29 mouse cellular contexts compared by ENCODE assay signal in genomic region chr2:147269171-147269570, GRCm38 (mm10).
DNase-seq lines count a peak whose midpoint lies in the region; ATAC-seq lines count a peak whose summit lies in the region.
"Had no signal": no experiment of that assay in that cellular context is flagged by ENCODE, and none has a peak within 500 bp of the region (broad histone marks: within the 10 kb centered on the region; RNA-seq: fewer than 3 reads in every experiment).

No protein-coding gene starts in this region.

- whole genome bisulfite sequencing in heart, embryonic 10.5 days: 79% methylated on average over 1 of the region's 1 CpGs
- WGBS in midbrain, embryonic 11.5 days: 74% methylated on average over 1 of the region's 1 CpGs
- 74% methylated on average over 1 of the region's 1 CpGs for WGBS in midbrain, embryonic 14.5 days

- no peaks in the 10 kb centered on the region for H3K27me3 ChIP-seq in heart, embryonic 10.5 days (ENCODE audit: insufficient read depth, poor library complexity, severe bottlenecking)
- H3K27me3 ChIP-seq in midbrain, embryonic 11.5 days (ENCODE audit: control insufficient read depth, insufficient read depth, low read length): no peaks in the 10 kb centered on the region
- no peaks in the 10 kb centered on the region for H3K27me3 ChIP-seq in midbrain, embryonic 14.5 days (ENCODE audit: control insufficient read depth, insufficient read depth, low read length)
- H3K27me3 ChIP-seq: embryonic facial prominence, embryonic 13.5 days; forebrain, embryonic 12.5 days; hindbrain, embryonic 15.5 days; kidney, embryonic 15.5 days; limb, embryonic 15.5 days; midbrain, embryonic 15.5 days; stomach, embryonic 15.5 days had no signal

- no peak overlapping the region for H3K4me3 ChIP-seq in heart, embryonic 10.5 days
- no peak overlapping the region for H3K4me3 ChIP-seq in midbrain, embryonic 11.5 days (ENCODE audit: low read depth, low read length)
- no peak overlapping the region for H3K4me3 ChIP-seq in midbrain, embryonic 14.5 days (replicated peaks; ENCODE audit: low read depth, low read length)
- H3K4me3 ChIP-seq: embryonic facial prominence, embryonic 13.5 days; erythroblast, embryonic 14.5 days; forebrain, embryonic 12.5 days; hindbrain, embryonic 15.5 days; kidney, embryonic 15.5 days; limb, embryonic 10.5 days; limb, embryonic 15.5 days; midbrain, embryonic 15.5 days; stomach, embryonic 15.5 days had no signal

- DNase-seq in heart, embryonic 10.5 days (ENCODE audit: low spot score): peak; percentile 24
- DNase-seq in heart, adult 18-20 months: no peak
- DNase-seq in midbrain, embryonic 11.5 days (ENCODE audit: low spot score, missing footprints): peak; percentile 51
- no peak for DNase-seq in midbrain, embryonic 14.5 days
- DNase-seq in lung, postnatal 10 days: peak; percentile 6
- DNase-seq in cerebellum, postnatal 4 days (ENCODE audit: low spot score in 2 of 2): no peak
- DNase-seq: adrenal gland, adult 8-10 months; B cell, adult 2 months; cerebellum, adult 8-10 months; cerebellum, postnatal 25 days; embryo, embryonic 11 days; gastrocnemius, postnatal 10 days; heart, postnatal 36 days; kidney, adult 18-20 months; kidney, postnatal 36 days; layer of hippocampus, postnatal 36 days; right cerebral cortex, postnatal 25 days had no signal

- H3K4me2 ChIP-seq in midbrain, embryonic 11.5 days: no peak overlapping the region
- no peak overlapping the region for H3K4me2 ChIP-seq in midbrain, embryonic 14.5 days (ENCODE audit: low read length)
- H3K4me2 ChIP-seq: embryonic facial prominence, embryonic 13.5 days; forebrain, embryonic 12.5 days; heart, embryonic 11.5 days; hindbrain, embryonic 15.5 days; kidney, embryonic 15.5 days; limb, embryonic 15.5 days; midbrain, embryonic 15.5 days; stomach, embryonic 15.5 days had no signal

- no peak for ATAC-seq in midbrain, embryonic 11.5 days (ENCODE audit: low FRiP score)
- ATAC-seq in midbrain, embryonic 14.5 days (ENCODE audit: low FRiP score, low TSS enrichment): no peak
- no peak for ATAC-seq in erythroid progenitor cell, adult 5-6 weeks (replicated peaks; ENCODE audit: low FRiP score, poor library complexity, severe bottlenecking)
- ATAC-seq: midbrain, embryonic 15.5 days had no signal

- no peaks in the 10 kb centered on the region for H3K9me3 ChIP-seq in heart, embryonic 10.5 days
- H3K9me3 ChIP-seq in midbrain, embryonic 11.5 days (ENCODE audit: control insufficient read depth, low read length): no peaks in the 10 kb centered on the region
- no peaks in the 10 kb centered on the region for H3K9me3 ChIP-seq in midbrain, embryonic 14.5 days (ENCODE audit: control insufficient read depth, low read length)
- H3K9me3 ChIP-seq: embryonic facial prominence, embryonic 13.5 days; forebrain, embryonic 12.5 days; hindbrain, embryonic 15.5 days; kidney, embryonic 15.5 days; limb, embryonic 10.5 days; limb, embryonic 15.5 days; midbrain, embryonic 15.5 days; stomach, embryonic 15.5 days had no signal

- no peak overlapping the region for H3K27ac ChIP-seq in heart, embryonic 10.5 days
- H3K27ac ChIP-seq in midbrain, embryonic 11.5 days (ENCODE audit: low read depth, low read length): no peak overlapping the region
- no peak overlapping the region for H3K27ac ChIP-seq in midbrain, embryonic 14.5 days (replicated peaks; ENCODE audit: low read depth, low read length)
- H3K27ac ChIP-seq: embryonic facial prominence, embryonic 13.5 days; forebrain, embryonic 12.5 days; hindbrain, embryonic 15.5 days; kidney, embryonic 15.5 days; limb, embryonic 10.5 days; limb, embryonic 15.5 days; liver, embryonic 14.5 days; midbrain, embryonic 15.5 days; stomach, embryonic 15.5 days had no signal

- no peak overlapping the region for H3K9ac ChIP-seq in midbrain, embryonic 11.5 days (ENCODE audit: low read length)
- H3K9ac ChIP-seq in midbrain, embryonic 14.5 days (replicated peaks; ENCODE audit: low read length): no peak overlapping the region
- H3K9ac ChIP-seq: embryonic facial prominence, embryonic 13.5 days; forebrain, embryonic 12.5 days; hindbrain, embryonic 15.5 days; kidney, embryonic 15.5 days; limb, embryonic 15.5 days; liver, embryonic 14.5 days; midbrain, embryonic 15.5 days; stomach, embryonic 15.5 days had no signal

- no peaks in the 10 kb centered on the region for H3K4me1 ChIP-seq in heart, embryonic 10.5 days
- no peaks in the 10 kb centered on the region for H3K4me1 ChIP-seq in midbrain, embryonic 11.5 days (ENCODE audit: control insufficient read depth, insufficient read depth, low read length)
- no peaks in the 10 kb centered on the region for H3K4me1 ChIP-seq in midbrain, embryonic 14.5 days (ENCODE audit: control insufficient read depth, insufficient read depth, low read length)
- H3K4me1 ChIP-seq: embryonic facial prominence, embryonic 13.5 days; forebrain, embryonic 12.5 days; kidney, embryonic 15.5 days; limb, embryonic 10.5 days; limb, embryonic 15.5 days; midbrain, embryonic 15.5 days; stomach, embryonic 15.5 days had no signal

- H3K36me3 ChIP-seq in heart, embryonic 10.5 days: no peaks in the 10 kb centered on the region
- H3K36me3 ChIP-seq in midbrain, embryonic 11.5 days (ENCODE audit: control insufficient read depth, insufficient read depth, low read length): no peaks in the 10 kb centered on the region
- H3K36me3 ChIP-seq in midbrain, embryonic 14.5 days (ENCODE audit: control insufficient read depth, insufficient read depth, low read length): no peaks in the 10 kb centered on the region
- H3K36me3 ChIP-seq: embryonic facial prominence, embryonic 13.5 days; forebrain, embryonic 12.5 days; hindbrain, embryonic 15.5 days; kidney, embryonic 15.5 days; limb, embryonic 10.5 days; limb, embryonic 15.5 days; midbrain, embryonic 15.5 days; stomach, embryonic 15.5 days had no signal

Comparison
In these comparisons a context has a peak if more than half of its experiments do, and no peak if none do; other contexts are left out.
1. DNase-seq: peak in heart, embryonic 10.5 days (single experiment), midbrain, embryonic 11.5 days (single experiment) and lung, postnatal 10 days (single experiment); none in heart, adult 18-20 months (0 of 2), midbrain, embryonic 14.5 days (single experiment) and cerebellum, postnatal 4 days (0 of 2).